Comparison of ENCODE assay signal across 25 mouse cellular contexts in genomic region chr14:76662871-76663270, GRCm38 (mm10).
DNase-seq lines count a peak whose midpoint lies in the region; ATAC-seq and TF ChIP-seq lines count a peak whose summit lies in the region.
"Had no signal": no experiment of that assay in that cellular context is flagged by ENCODE, and none has a peak within 500 bp of the region (broad histone marks: within the 10 kb centered on the region; RNA-seq: fewer than 3 reads in every experiment).

No protein-coding gene starts in this region.

- no peak overlapping the region for H3K27ac ChIP-seq in intestine, embryonic 14.5 days (ENCODE audit: low read depth)
- no peak overlapping the region for H3K27ac ChIP-seq in intestine, postnatal 0 days (ENCODE audit: low read depth, low read length)
- H3K27ac ChIP-seq in lung, embryonic 15.5 days: peak overlapping the region; percentile 72
- no peak overlapping the region for H3K27ac ChIP-seq in forebrain, embryonic 11.5 days (ENCODE audit: low read depth, low read length)
- H3K27ac ChIP-seq: embryonic facial prominence, embryonic 12.5 days; hindbrain, embryonic 13.5 days; left cerebral cortex, adult 2 months; liver, embryonic 13.5 days; midbrain, embryonic 10.5 days; neural tube, embryonic 15.5 days had no signal

- ATAC-seq in intestine, embryonic 14.5 days (replicated peaks; ENCODE audit: low FRiP score, low TSS enrichment, low read depth): peak; percentile 40; the same call in 1 of the 2 replicates
- no peak for ATAC-seq in intestine, postnatal 0 days
- no peak for ATAC-seq in lung, embryonic 15.5 days (ENCODE audit: borderline replicate concordance, extremely low read depth, low FRiP score, low TSS enrichment)
- no peak for ATAC-seq in forebrain, embryonic 11.5 days (replicated peaks; ENCODE audit: low FRiP score)
- ATAC-seq: activated CD4-positive, CD25-positive, alpha-beta regulatory T cell, adult 4 months; forebrain, embryonic 16.5 days; Patski had no signal

- 59% methylated on average over 7 of the region's 7 CpGs for WGBS in intestine, embryonic 14.5 days
- 41% methylated on average over 7 of the region's 7 CpGs for WGBS in intestine, postnatal 0 days
- WGBS in lung, embryonic 15.5 days: 65% methylated on average over 7 of the region's 7 CpGs
- 85% methylated on average over 7 of the region's 7 CpGs for WGBS in forebrain, embryonic 11.5 days

- peaks cover 23% of the 10 kb centered on the region for H3K4me1 ChIP-seq in intestine, embryonic 14.5 days (replicated peaks; ENCODE audit: control insufficient read depth, insufficient read depth, low read length)
- no peaks in the 10 kb centered on the region for H3K4me1 ChIP-seq in intestine, postnatal 0 days (replicated peaks; ENCODE audit: control insufficient read depth, insufficient read depth, low read length)
- H3K4me1 ChIP-seq in lung, embryonic 15.5 days: peaks cover 48% of the 10 kb centered on the region
- peaks cover 7% of the 10 kb centered on the region; the same call in 1 of the 2 replicates for H3K4me1 ChIP-seq in forebrain, embryonic 11.5 days (replicated peaks; ENCODE audit: control insufficient read depth, insufficient read depth, low read length)
- H3K4me1 ChIP-seq: liver, embryonic 13.5 days had no signal

- no peaks in the 10 kb centered on the region for H3K9me3 ChIP-seq in intestine, embryonic 14.5 days (ENCODE audit: control insufficient read depth, low read length)
- H3K9me3 ChIP-seq in intestine, postnatal 0 days (ENCODE audit: control insufficient read depth): no peaks in the 10 kb centered on the region
- H3K9me3 ChIP-seq in lung, embryonic 15.5 days: no peaks in the 10 kb centered on the region
- H3K9me3 ChIP-seq in forebrain, embryonic 11.5 days (ENCODE audit: control insufficient read depth, low read length): no peaks in the 10 kb centered on the region
- H3K9me3 ChIP-seq: embryonic facial prominence, embryonic 12.5 days; hindbrain, embryonic 13.5 days; liver, embryonic 13.5 days; midbrain, embryonic 10.5 days; neural tube, embryonic 15.5 days had no signal

- TF ChIP-seq CTCF in intestine, postnatal 0 days (IDR thresholded peaks at IDR 0.05; ENCODE audit: low read depth): no peak

- DNase-seq in intestine, embryonic 14.5 days (ENCODE audit: low spot score): no peak
- peak; percentile 79 for DNase-seq in ES-CJ7 (ENCODE audit: low read depth, low spot score)
- peak; percentile 29 to 68 for DNase-seq in lung, postnatal 4 days
- no peak for DNase-seq in Muller cell, postnatal 12 days (ENCODE audit: inconsistent ontology term)
- no peak for DNase-seq in heart, adult 8-10 months (ENCODE audit: low spot score)
- DNase-seq in forebrain, embryonic 11.5 days (ENCODE audit: low spot score): no peak
- DNase-seq: adrenal gland, adult 8-10 months; cerebellum, adult 11-12 months; cerebellum, postnatal 14 days; gastrocnemius, postnatal 14 days; heart, adult 18-20 months; kidney, postnatal 4 days; liver, embryonic 13.5 days; right cerebral cortex, adult 18-20 months; right cerebral cortex, postnatal 4 days had no signal

- H3K9ac ChIP-seq in intestine, embryonic 14.5 days (ENCODE audit: low read length): no peak overlapping the region
- H3K9ac ChIP-seq in intestine, postnatal 0 days (ENCODE audit: low read depth, low read length): no peak overlapping the region
- H3K9ac ChIP-seq in lung, embryonic 15.5 days: no peak overlapping the region
- H3K9ac ChIP-seq in forebrain, embryonic 11.5 days (ENCODE audit: low read length): no peak overlapping the region
- H3K9ac ChIP-seq: embryonic facial prominence, embryonic 12.5 days; hindbrain, embryonic 13.5 days; liver, embryonic 13.5 days; neural tube, embryonic 15.5 days had no signal

- H3K36me3 ChIP-seq in intestine, embryonic 14.5 days (ENCODE audit: control insufficient read depth, insufficient read depth, low read length): no peaks in the 10 kb centered on the region
- no peaks in the 10 kb centered on the region for H3K36me3 ChIP-seq in intestine, postnatal 0 days (ENCODE audit: control insufficient read depth, insufficient read depth)
- H3K36me3 ChIP-seq in lung, embryonic 15.5 days: no peaks in the 10 kb centered on the region
- no peaks in the 10 kb centered on the region; the same call in 1 of the 2 replicates for H3K36me3 ChIP-seq in forebrain, embryonic 11.5 days (ENCODE audit: control insufficient read depth, insufficient read depth, low read length)
- H3K36me3 ChIP-seq: embryonic facial prominence, embryonic 12.5 days; hindbrain, embryonic 13.5 days; liver, embryonic 13.5 days; midbrain, embryonic 10.5 days; neural tube, embryonic 15.5 days had no signal

- H3K4me3 ChIP-seq in intestine, embryonic 14.5 days (ENCODE audit: low read depth, low read length): no peak overlapping the region
- H3K4me3 ChIP-seq in intestine, postnatal 0 days (ENCODE audit: low read depth, low read length): no peak overlapping the region
- H3K4me3 ChIP-seq in lung, embryonic 15.5 days: no peak overlapping the region
- no peak overlapping the region for H3K4me3 ChIP-seq in forebrain, embryonic 11.5 days (ENCODE audit: low read depth, low read length)
- H3K4me3 ChIP-seq: embryonic facial prominence, embryonic 12.5 days; hindbrain, embryonic 13.5 days; left cerebral cortex, adult 2 months; liver, embryonic 13.5 days; midbrain, embryonic 10.5 days; neural tube, embryonic 15.5 days had no signal

- no peak overlapping the region for H3K4me2 ChIP-seq in intestine, embryonic 14.5 days (ENCODE audit: low read length)
- no peak overlapping the region for H3K4me2 ChIP-seq in intestine, postnatal 0 days (replicated peaks; ENCODE audit: low read depth)
- no peak overlapping the region for H3K4me2 ChIP-seq in lung, embryonic 15.5 days
- no peak overlapping the region for H3K4me2 ChIP-seq in forebrain, embryonic 11.5 days (ENCODE audit: low read depth, low read length, severe bottlenecking)
- H3K4me2 ChIP-seq: embryonic facial prominence, embryonic 12.5 days; hindbrain, embryonic 13.5 days; liver, embryonic 13.5 days; neural tube, embryonic 15.5 days had no signal

- no peaks in the 10 kb centered on the region for H3K27me3 ChIP-seq in intestine, embryonic 14.5 days (replicated peaks; ENCODE audit: control insufficient read depth, insufficient read depth, low read length)
- no peaks in the 10 kb centered on the region for H3K27me3 ChIP-seq in intestine, postnatal 0 days (replicated peaks; ENCODE audit: control insufficient read depth, insufficient read depth, low read length)
- no peaks in the 10 kb centered on the region for H3K27me3 ChIP-seq in lung, embryonic 15.5 days
- no peaks in the 10 kb centered on the region for H3K27me3 ChIP-seq in forebrain, embryonic 11.5 days (ENCODE audit: control insufficient read depth, insufficient read depth, low read length)
- H3K27me3 ChIP-seq: embryonic facial prominence, embryonic 12.5 days; hindbrain, embryonic 13.5 days; liver, embryonic 13.5 days; neural tube, embryonic 15.5 days; Patski had no signal

Comparison
In these comparisons a context has a peak if more than half of its experiments do, and no peak if none do; other contexts are left out.
1. DNase-seq: peak in ES-CJ7 (single experiment) and lung, postnatal 4 days (2 of 2); none in intestine, embryonic 14.5 days (single experiment), Muller cell, postnatal 12 days (single experiment), heart, adult 8-10 months (single experiment) and forebrain, embryonic 11.5 days (single experiment).